Mouse (Mus musculus): ENCODE measurements around the gene Icam2. TPM values are rescaled to one million over a fixed set of nuclear protein-coding genes. Genes with fewer than 3 reads are reported as not detected.
"Not testable (repeated sequence)": the region's sequence is repeated elsewhere in the genome, so short reads cannot be mapped to it uniquely, and the experiment has no call there.

Gene Icam2
- polyA plus RNA-seq, 1 experiment from 2014 or later, result 13.0 TPM

DNA sequence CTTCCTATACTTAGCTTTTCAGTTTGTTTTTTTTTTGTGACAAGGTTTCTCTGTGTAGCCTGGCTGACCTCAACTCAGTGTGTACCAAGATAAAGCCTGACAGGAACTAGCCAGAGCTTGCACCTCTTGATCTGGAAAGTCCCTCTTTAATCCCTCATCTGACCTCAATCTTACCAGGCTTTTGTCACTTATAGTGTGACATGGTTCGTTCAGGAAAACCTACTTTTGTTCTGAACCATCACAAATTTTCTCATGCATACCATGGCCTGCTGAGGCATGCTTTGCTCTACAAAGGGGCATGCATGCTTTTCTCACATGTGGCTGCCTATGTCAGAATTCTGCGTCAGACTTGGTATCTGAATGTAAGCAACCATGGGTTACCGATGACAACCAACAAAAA, 28.5 kb upstream of the Icam2 start:
- H3K27me3 ChIP-seq, result no peaks in the 10 kb centered on the region
- no peak overlapping the region for H3K4me3 ChIP-seq
- H3K9me3 ChIP-seq, result no peaks in the 10 kb centered on the region
- H3K9ac ChIP-seq, result no peak overlapping the region
- H3K4me2 ChIP-seq, result no peak overlapping the region
- no peak overlapping the region for H3K27ac ChIP-seq (replicated peaks)
- peaks cover 14% of the 10 kb centered on the region for H3K36me3 ChIP-seq
- no peaks in the 10 kb centered on the region for H3K4me1 ChIP-seq (replicated peaks)
- WGBS, result 75% methylated on average over 3 of the region's 3 CpGs
- ATAC-seq (ENCODE audit: low FRiP score, low read depth), result no peak

DNA sequence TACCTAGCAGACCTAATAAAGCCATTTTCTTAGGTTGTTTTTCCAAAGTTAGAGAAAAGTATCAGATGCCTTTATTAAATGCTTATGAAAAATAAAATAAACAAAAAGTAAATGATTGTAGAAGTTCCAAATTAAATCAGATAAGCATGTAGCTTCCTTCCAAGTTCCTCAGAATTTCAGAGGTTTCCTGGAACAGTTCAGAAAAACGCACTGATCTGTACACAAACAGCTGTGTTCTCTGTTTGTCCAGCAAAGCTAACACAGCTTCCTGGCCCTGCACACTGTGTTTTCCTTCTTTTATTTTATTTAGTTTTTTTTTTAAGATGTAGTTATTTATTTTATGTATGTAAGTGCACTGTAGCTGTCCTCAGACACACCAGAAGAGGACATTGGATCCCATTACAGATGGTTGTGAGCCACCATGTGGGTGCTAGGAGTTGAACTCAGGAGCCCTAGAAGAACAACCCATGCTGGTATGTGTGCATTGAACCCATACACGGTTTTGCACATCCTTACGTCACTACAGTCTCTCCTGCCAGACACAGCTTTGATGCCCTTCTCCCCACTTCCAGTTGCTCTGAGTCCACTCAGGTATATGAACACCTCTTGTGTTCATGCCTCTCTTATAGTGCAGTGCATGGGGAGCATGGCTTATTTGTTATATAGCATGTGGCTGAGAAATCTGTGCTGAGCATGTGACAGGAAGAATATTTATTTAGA, 24.9 kb upstream of the Icam2 start:
- Histone ChIP-seq H3K4me3 (no peak overlapping the region), H3K9ac (no peak overlapping the region), H3K4me1 (replicated peaks) (no peaks in the 10 kb centered on the region), H3K4me2 (no peak overlapping the region), H3K27ac (replicated peaks) (no peak overlapping the region), H3K27me3 (no peaks in the 10 kb centered on the region), H3K36me3 (peaks cover 21% of the 10 kb centered on the region), H3K9me3 (no peaks in the 10 kb centered on the region)
- WGBS, result 91% methylated on average over 3 of the region's 3 CpGs
- no peak for ATAC-seq (ENCODE audit: low FRiP score, low read depth)

DNA sequence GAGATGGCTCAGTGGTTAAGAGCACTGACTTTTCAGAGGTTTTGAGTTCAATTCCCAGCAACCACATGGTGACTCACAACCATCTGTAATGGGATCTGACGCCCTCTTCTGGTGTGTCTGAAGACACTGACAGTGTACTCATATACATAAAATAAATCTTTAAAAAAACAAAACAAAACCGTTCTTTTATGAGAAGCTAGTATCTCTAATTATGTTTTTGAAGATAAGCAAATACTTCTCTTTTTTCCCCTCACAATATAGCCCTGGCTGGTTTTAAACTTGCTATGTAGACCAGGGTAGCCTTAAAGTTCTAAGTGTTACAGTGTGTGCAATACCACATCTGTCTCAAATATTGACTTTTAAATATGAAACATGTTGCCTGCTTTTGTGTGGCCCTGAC, 23.3 kb upstream of the Icam2 start:
- no peak for ATAC-seq (ENCODE audit: low FRiP score, low read depth)
- Histone ChIP-seq H3K27me3 (no peaks in the 10 kb centered on the region), H3K36me3 (peaks cover 27% of the 10 kb centered on the region), H3K27ac (replicated peaks) (no peak overlapping the region), H3K9me3 (no peaks in the 10 kb centered on the region), H3K4me3 (no peak overlapping the region), H3K4me1 (replicated peaks) (no peaks in the 10 kb centered on the region), H3K9ac (no peak overlapping the region), H3K4me2 (no peak overlapping the region)
- WGBS, result 96% methylated on average over 2 of the region's 2 CpGs

DNA sequence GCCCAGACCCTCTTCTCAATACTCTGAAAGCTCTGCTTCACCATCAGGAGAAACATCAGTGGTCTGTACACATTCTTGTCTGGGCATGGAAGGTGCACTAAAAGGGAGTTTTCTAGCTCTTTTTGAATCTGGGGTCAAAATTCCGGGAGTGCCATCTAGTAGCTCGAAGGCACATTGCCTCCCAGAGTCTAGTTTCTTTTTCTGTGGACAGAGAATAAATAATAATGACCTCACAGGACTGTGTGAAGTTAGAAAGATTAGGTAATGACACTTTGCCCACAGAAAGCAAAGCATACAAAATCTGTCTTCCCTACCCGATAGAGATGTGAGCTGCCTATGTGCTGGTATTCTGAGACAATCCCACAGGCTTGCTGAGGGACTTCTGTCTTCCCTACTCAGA, 22.6 kb upstream of the Icam2 start:
- Histone ChIP-seq H3K9me3 (no peaks in the 10 kb centered on the region), H3K27me3 (no peaks in the 10 kb centered on the region), H3K27ac (replicated peaks) (no peak overlapping the region), H3K4me2 (no peak overlapping the region), H3K4me1 (replicated peaks) (no peaks in the 10 kb centered on the region), H3K4me3 (no peak overlapping the region), H3K9ac (no peak overlapping the region), H3K36me3 (peaks cover 31% of the 10 kb centered on the region)
- no peak for ATAC-seq (ENCODE audit: low FRiP score, low read depth)
- WGBS, result 89% methylated on average over 3 of the region's 3 CpGs

DNA sequence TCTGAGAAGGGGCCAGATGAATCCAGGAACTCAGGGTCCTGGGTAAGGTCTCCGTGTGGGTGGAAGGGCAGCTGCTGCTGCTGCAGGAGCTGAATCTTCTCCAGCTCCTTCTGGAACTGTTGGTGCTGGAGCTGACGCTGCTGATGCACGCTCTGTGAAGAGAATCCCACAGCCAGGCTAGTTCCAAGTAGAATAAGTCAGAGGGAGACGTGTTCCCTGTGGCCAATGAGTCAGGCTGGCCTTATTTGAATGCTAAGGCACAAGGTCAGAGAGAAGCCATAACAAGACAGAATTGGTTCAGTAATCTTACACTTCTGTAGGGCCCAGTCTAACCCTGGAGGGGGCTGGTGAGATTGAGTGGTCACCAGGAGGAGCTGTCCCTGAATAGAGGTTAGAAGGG, 22.1 kb upstream of the Icam2 start:
- no peaks in the 10 kb centered on the region for H3K4me1 ChIP-seq (replicated peaks)
- H3K4me2 ChIP-seq, result no peak overlapping the region
- H3K4me3 ChIP-seq, result no peak overlapping the region
- no peaks in the 10 kb centered on the region for H3K9me3 ChIP-seq
- ATAC-seq (ENCODE audit: low FRiP score, low read depth), result no peak
- WGBS, result 77% methylated on average over 4 of the region's 4 CpGs
- H3K27me3 ChIP-seq, result no peaks in the 10 kb centered on the region
- peaks cover 36% of the 10 kb centered on the region for H3K36me3 ChIP-seq
- H3K9ac ChIP-seq, result no peak overlapping the region
- H3K27ac ChIP-seq (replicated peaks), result no peak overlapping the region

DNA sequence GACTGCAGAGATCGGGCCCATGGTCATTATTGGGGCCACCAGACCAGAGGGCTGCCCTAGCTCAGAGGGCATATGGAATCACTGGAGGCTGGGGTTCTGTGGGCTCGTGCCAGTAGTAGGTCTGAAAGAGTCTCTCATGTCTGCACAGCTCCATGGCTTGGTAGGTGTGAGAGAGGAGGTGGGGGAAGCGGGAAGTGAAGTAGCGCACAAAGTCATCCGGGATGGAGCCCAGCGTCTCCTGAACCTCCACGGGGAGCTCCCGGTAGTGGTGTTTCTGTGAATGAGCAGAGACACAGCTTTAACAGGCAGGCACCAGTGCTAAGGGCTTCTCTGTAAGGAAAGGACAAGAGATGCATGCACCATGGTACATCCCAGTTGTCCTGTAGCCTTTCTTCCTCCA, 10.6 kb upstream of the Icam2 start:
- peaks cover 25% of the 10 kb centered on the region for H3K36me3 ChIP-seq
- no peaks in the 10 kb centered on the region for H3K4me1 ChIP-seq (replicated peaks)
- H3K27me3 ChIP-seq, result no peaks in the 10 kb centered on the region
- ATAC-seq (ENCODE audit: low FRiP score, low read depth), result no peak
- H3K4me3 ChIP-seq, result no peak overlapping the region
- no peak overlapping the region for H3K4me2 ChIP-seq
- no peak overlapping the region for H3K9ac ChIP-seq
- no peaks in the 10 kb centered on the region for H3K9me3 ChIP-seq
- WGBS, result 92% methylated on average over 8 of the region's 8 CpGs
- no peak overlapping the region for H3K27ac ChIP-seq (replicated peaks)

DNA sequence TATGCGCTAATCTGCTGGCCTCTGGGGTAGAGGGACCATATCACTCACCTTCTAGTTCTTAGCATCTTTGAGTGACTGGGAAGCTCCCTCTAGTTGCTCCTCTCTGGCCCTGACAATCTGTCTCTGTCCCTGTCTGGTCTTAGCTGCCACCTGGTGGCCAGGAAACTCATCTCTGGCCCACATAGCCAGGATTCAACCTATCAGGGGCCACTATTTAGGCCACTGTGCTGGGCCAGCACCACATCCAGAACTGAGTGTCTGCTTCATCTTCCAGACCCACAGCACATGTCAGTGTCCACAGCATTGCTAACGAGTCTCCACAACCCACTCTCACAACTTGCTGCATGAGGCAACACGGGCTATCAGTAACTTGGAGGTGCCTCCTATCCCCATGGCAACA, 9.8 kb upstream of the Icam2 start:
- Histone ChIP-seq H3K4me1 (replicated peaks) (no peaks in the 10 kb centered on the region), H3K36me3 (peaks cover 17% of the 10 kb centered on the region), H3K27ac (replicated peaks) (no peak overlapping the region), H3K4me2 (no peak overlapping the region), H3K4me3 (no peak overlapping the region), H3K9ac (no peak overlapping the region), H3K9me3 (no peaks in the 10 kb centered on the region), H3K27me3 (no peaks in the 10 kb centered on the region)
- ATAC-seq (ENCODE audit: low FRiP score, low read depth), result no peak
- 85% methylated on average over 3 of the region's 3 CpGs for WGBS

DNA sequence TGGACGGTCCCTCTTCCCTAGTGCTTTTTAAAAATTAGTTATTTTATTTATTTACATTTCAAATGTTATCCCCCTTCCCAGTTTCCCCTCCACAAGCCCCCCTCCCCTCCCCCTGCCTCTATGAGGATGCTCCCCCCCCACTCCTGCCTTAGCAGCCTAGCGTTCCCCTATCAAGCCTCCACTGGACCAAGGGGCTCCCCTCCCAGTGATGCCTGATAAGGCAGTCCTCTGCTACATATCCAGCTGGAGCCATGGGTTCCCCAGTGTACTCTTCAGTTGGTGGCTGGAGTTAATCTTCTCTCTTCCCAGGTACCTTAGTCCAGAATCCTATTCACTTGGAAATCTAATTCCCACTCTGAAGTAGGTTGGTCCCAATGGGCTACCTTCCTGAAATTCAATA, 6.2 kb upstream of the Icam2 start:
- ATAC-seq (ENCODE audit: low FRiP score, low read depth); H3K4me2 ChIP-seq; H3K4me3 ChIP-seq; H3K9ac ChIP-seq; H3K9me3 ChIP-seq; H3K4me1 ChIP-seq (replicated peaks); H3K27me3 ChIP-seq; H3K36me3 ChIP-seq; H3K27ac ChIP-seq (replicated peaks): not testable (repeated sequence)
- WGBS, result 91% methylated on average over 2 of the region's 2 CpGs

DNA sequence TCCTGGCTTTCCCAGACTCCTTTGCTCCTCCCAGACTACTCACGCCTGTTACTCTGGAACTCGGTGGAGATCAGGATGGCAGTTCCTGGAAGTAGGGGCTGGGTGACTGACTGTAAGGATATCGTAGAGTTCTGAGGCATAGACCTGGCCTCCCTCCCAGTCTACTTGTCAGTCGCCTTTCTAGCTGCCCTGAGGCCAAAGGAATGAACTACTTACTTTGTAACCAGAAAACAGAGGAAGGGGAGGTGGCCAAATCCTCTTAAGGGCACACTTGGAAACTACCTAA, 5.4 kb upstream of the Icam2 start:
- Histone ChIP-seq H3K27me3 (no peaks in the 10 kb centered on the region), H3K36me3 (no peaks in the 10 kb centered on the region), H3K4me3 (no peak overlapping the region), H3K4me1 (replicated peaks) (no peaks in the 10 kb centered on the region), H3K4me2 (no peak overlapping the region), H3K9me3 (no peaks in the 10 kb centered on the region), H3K27ac (replicated peaks) (no peak overlapping the region), H3K9ac (no peak overlapping the region)
- WGBS, result 78% methylated on average over 4 of the region's 4 CpGs
- no peak for ATAC-seq (ENCODE audit: low FRiP score, low read depth)

DNA sequence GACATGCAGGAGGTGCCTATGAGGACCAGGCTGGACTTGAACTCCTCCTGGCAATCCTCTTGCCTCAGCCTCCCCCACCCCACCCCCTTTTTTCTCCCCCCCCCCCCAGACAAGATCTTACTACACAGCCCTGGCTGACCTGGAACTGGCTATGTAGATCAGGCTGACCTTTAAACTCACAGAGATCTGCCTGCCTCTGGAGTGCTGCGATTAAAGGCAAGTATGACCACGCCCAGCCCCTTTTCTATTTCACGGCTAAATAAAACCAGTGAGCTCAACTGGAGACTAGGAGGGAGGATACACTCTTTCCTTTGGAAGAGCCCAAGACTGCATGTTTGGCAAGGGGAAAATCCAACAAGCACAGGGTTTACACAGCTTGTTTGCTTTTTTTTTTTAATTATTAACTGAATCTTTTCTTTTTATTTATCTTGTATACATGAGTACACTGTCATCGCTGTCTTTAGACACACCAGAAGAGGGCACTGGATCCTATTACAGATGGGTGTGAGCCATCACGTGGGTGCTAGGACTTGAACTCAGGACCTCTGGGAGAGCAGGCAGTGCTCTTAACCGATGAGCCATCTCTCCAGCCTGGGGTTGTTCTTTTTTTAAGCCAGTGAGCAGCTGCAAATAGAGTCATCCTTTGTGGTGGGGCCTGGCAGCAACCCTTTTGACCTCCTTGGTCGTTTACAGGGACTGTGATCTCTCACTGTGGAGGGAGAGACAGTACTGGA, 4.9 kb upstream of the Icam2 start:
- no peaks in the 10 kb centered on the region for H3K9me3 ChIP-seq
- ATAC-seq (ENCODE audit: low FRiP score, low read depth), result no peak
- no peak overlapping the region for H3K4me3 ChIP-seq
- H3K27ac ChIP-seq (replicated peaks), result no peak overlapping the region
- no peaks in the 10 kb centered on the region for H3K27me3 ChIP-seq
- H3K4me1 ChIP-seq (replicated peaks), result no peaks in the 10 kb centered on the region
- H3K9ac ChIP-seq, result no peak overlapping the region
- H3K4me2 ChIP-seq, result no peak overlapping the region
- no peaks in the 10 kb centered on the region for H3K36me3 ChIP-seq
- 65% methylated on average over 7 of the region's 7 CpGs for WGBS

DNA sequence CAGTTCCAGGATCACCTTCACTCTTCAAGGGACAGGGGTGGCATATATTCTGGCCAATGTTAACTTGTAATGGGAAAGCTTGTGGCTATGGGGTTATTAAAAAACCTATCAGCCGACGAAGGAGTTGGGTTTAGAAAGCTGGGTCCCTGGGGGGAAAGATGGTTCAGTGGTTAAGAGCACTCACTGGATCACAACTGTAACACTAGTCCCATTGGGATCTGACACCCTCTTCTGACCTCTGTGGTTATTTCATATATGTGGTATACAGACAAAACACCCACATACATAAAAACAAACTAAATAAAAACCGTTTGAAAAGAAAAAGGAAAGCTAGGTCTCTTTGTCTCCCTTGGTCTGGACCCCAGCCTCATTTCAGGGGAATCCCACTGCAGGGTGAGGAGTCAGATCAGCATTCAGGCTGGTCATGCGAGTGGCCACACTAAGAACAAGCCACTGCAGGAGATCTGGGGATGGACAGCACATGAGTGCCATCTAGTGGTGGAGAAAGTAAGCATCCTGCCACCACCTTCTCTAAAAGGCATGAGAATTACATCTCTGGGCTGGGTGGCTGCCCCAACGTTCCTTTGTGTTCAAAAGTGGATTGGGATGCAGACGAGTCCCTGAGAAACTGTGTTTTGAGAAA, 3.8 kb upstream of the Icam2 start:
- Histone ChIP-seq H3K4me1 (replicated peaks) (no peaks in the 10 kb centered on the region), H3K4me3 (no peak overlapping the region), H3K9ac (no peak overlapping the region), H3K9me3 (no peaks in the 10 kb centered on the region), H3K36me3 (no peaks in the 10 kb centered on the region), H3K27me3 (no peaks in the 10 kb centered on the region), H3K27ac (replicated peaks) (no peak overlapping the region), H3K4me2 (no peak overlapping the region)
- ATAC-seq (ENCODE audit: low FRiP score, low read depth), result peak; percentile 71; the same call in 1 of the 2 replicates
- WGBS, result 31% methylated on average over 6 of the region's 6 CpGs

DNA sequence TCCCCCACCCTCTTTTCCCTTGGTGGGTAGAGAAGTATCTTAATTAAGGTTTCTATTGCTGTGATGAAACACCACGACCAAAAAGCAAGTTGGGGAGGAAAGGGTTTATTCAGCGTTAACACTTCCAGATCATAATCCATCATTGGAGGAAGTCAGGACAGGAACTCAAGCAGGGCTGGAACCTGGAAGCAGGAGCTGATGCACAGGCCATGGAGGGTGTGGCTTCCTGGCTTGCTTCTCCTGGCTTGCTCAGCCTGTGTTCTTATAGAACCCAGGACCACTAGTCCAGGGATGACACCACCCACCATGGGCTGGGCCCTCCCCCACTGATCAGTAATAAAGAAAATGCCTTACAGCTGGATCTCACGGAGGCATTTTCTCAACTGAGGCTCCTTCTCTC, 2.9 kb upstream of the Icam2 start:
- no peak for ATAC-seq (ENCODE audit: low FRiP score, low read depth)

More for the DNA sequence above, 2.9 kb upstream of the Icam2 start:
- H3K4me3 ChIP-seq, result no peak overlapping the region
- H3K4me1 ChIP-seq (replicated peaks), result no peaks in the 10 kb centered on the region
- WGBS, result 73% methylated on average over 3 of the region's 3 CpGs
- H3K27me3 ChIP-seq, result no peaks in the 10 kb centered on the region
- H3K36me3 ChIP-seq, result no peaks in the 10 kb centered on the region
- H3K9me3 ChIP-seq, result no peaks in the 10 kb centered on the region
- no peak overlapping the region for H3K4me2 ChIP-seq
- no peak overlapping the region for H3K27ac ChIP-seq (replicated peaks)
- no peak overlapping the region for H3K9ac ChIP-seq

Data from hindbrain, embryonic 15.5 days (tissue).